Mouse (Mus musculus) forebrain, embryonic 12.5 days (tissue): ENCODE data around the gene Cdh5. TPM values are rescaled to one million over a fixed set of nuclear protein-coding genes. Genes with fewer than 3 reads are reported as not detected.
"Not testable (repeated sequence)": the region's sequence is repeated elsewhere in the genome, so short reads cannot be mapped to it uniquely, and the experiment has no call there.

Experiments
- ATAC-seq: fragments of 200-750 bp; cut with Nextera tagmentation; 2 replicates; pipeline ENCODE4 v1.8.0; 2017; ENCODE audit warnings: moderate TSS enrichment; ENCODE audit not compliant: low FRiP score
- H3K27ac ChIP-seq: fragments of 300-500 bp; sonication (generic); 2 replicates; pipeline ENCODE4 v1.5.1; 2016; ENCODE audit warnings: mild to moderate bottlenecking
- H3K27me3 ChIP-seq: fragments of 300-500 bp; sonication (generic); 2 replicates; pipeline ENCODE4 v1.6.1; 2016; ENCODE audit warnings: mild to moderate bottlenecking
- H3K36me3 ChIP-seq: fragments of 300-500 bp; sonication (generic); replicated peaks from 2 replicates; pipeline ENCODE4 v1.6.1; 2016; ENCODE audit warnings: mild to moderate bottlenecking
- H3K4me1 ChIP-seq: fragments of 300-500 bp; sonication (generic); 2 replicates; pipeline ENCODE4 v1.6.1; 2016
- H3K4me2 ChIP-seq: fragments of 300-500 bp; sonication (generic); 2 replicates; pipeline ENCODE4 v1.6.1; 2016; ENCODE audit warnings: mild to moderate bottlenecking, moderate library complexity
- H3K4me3 ChIP-seq: fragments of 300-500 bp; sonication (generic); replicated peaks from 2 replicates; pipeline ENCODE4 v1.5.1; 2016; ENCODE audit warnings: mild to moderate bottlenecking
- H3K9ac ChIP-seq: fragments of 300-500 bp; sonication (generic); 2 replicates; pipeline ENCODE4 v1.6.1; 2016; ENCODE audit warnings: mild to moderate bottlenecking
- H3K9me3 ChIP-seq: fragments of 300-500 bp; sonication (generic); 2 replicates; pipeline ENCODE4 v1.6.1; 2016
- WGBS: fragments of 180-500 bp; shearing (Covaris S2); methylation state at CpG from one replicate; pipeline ENCODE4 v1.1.7; 2016; 5-methylcytosine and 5-hydroxymethylcytosine counted together
- polyA plus RNA-seq: library from polyadenylated mRNA; unstranded; fragments of >200 nt; fragmentation: Nextera tagmentation; extraction: Ambion mirVana; gene quantifications from 2 replicates; pipeline ENCODE4 v1.2.1, GENCODE M21; 2016

The Cdh5 gene
- polyA plus RNA-seq, 1 experiment from 2014 or later: 10.0 TPM

DNA sequence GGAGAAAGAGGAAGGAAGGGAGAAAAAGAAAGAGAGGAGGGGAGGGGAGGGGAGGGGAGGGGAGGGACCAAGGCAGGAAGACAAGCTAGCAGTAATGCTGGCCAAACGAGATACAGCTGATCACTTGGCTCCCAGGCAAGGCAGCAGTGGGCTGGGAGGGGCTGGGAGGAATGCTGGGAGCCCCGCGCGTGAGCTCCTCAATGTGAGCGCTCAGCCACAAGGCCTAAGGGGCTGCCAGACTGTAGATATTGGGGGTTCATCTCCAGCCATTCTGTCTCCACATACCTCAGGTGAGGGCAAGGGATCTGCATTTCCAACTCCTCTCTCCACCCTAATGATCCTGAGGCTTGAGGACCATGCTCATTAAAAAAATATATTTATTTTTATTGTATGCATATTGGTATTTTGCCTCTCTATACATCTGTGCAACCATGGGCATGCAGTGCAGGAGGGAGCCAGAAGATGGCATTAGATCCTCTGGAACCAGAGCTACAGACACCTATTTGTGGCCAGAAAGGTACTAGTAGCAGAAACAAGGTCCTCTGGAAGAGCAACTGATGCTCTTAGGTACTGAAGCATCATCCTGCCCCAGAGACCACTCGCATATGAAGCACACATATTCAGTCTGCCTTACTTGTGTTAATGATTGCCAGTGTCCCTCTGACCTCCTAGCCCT, 2.6 kb upstream of the Cdh5 start:
- H3K27me3 ChIP-seq: no peaks in the 10 kb centered on the region
- H3K4me1 ChIP-seq: peaks cover 6% of the 10 kb centered on the region
- no peaks in the 10 kb centered on the region for H3K36me3 ChIP-seq
- 41% methylated on average over 6 of the region's 6 CpGs for WGBS
- H3K4me2 ChIP-seq: no peak overlapping the region
- ATAC-seq: no peak; the same call in 1 of the 2 replicates
- no peaks in the 10 kb centered on the region for H3K9me3 ChIP-seq
- no peak overlapping the region for H3K27ac ChIP-seq
- H3K9ac ChIP-seq: no peak overlapping the region
- no peak overlapping the region for H3K4me3 ChIP-seq

DNA sequence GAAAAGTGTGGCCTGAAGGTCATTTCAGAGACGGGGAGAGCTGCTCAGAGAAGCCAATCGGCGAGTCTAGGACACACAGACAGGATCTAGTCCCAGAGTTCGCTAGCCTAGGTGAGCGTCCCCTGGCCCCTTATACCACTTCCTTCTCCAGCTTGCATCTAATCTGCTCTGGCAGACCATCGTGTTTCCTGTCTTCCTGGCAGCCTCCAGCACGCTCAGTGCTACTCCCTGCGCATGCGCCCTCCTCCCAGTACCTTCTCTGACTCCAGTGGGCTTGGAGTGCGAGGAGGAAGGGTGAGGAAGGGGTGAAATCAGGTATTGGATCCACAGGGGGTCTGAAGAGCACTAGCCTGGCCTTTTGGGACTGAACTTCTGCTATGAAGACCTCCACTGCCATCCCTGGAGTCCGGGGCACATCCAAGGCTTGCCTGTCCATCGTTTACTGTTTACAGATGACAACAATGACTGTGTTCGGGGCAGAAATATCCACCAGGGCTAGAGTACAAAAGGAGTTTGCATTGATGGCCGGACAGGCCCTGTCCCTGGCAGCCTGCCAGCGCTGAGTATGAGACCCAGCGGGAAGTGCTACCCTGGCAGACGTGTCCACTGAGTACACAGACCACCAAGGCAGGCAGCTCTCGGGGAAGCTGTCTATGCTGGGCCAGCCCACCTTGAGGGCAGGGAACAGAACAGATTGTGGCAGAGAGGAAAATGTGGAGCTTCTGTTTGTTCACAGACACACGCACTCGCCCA, 1.9 kb upstream of the Cdh5 start:
- Histone ChIP-seq H3K9me3 (no peaks in the 10 kb centered on the region), H3K27me3 (no peaks in the 10 kb centered on the region), H3K27ac (no peak overlapping the region; the same call in 1 of the 2 replicates), H3K9ac (no peak overlapping the region), H3K4me3 (no peak overlapping the region), H3K4me1 (peaks cover 6% of the 10 kb centered on the region), H3K36me3 (no peaks in the 10 kb centered on the region), H3K4me2 (no peak overlapping the region)
- ATAC-seq: no peak
- 72% methylated on average over 20 of the region's 20 CpGs for WGBS

DNA sequence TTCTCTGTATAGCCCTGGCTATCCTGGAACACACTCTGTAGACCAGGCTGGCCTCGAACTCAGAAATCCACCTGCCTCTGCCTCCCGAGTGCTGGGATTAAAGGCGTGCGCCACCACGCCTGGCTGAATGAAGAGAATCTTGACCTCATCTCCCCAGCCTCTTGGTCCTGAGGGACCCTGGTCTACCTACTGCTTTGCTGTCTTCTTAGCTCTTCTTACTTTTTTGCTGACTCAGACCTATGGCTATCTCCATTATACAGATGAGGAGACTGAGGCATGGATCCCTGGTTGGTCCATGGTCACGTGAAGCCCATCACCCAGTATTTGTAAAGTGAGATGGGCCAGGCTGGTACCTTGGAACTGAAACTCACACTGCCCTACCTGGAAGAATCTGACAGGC, 701 bp upstream of the Cdh5 start:
- not testable (repeated sequence) for ATAC-seq, H3K4me1 ChIP-seq, H3K36me3 ChIP-seq, H3K27ac ChIP-seq, H3K9me3 ChIP-seq, H3K27me3 ChIP-seq, H3K4me2 ChIP-seq, H3K4me3 ChIP-seq, H3K9ac ChIP-seq
- 93% methylated on average over 6 of the region's 6 CpGs for WGBS

DNA sequence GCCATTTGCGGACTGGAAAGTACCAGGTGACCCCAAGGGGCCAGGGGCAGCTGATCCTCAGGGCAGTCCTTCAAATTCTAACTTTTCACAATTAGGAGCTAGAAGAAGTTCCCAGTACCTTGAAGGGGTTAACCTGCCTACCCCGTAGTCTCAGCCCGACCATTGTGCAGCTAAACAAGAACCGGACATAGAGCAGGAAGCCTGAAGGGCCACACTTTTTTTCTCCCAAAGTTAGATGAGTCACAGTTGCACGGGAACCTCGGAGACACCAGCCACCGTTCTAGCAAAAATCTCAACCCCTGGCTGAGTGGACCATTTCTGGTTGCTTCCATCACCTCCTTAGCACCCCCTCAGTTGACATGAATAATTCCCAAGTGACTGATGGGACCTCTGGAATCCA, 2.0 kb downstream of the Cdh5 start:
- no peak for ATAC-seq
- Histone ChIP-seq H3K9me3 (no peaks in the 10 kb centered on the region), H3K4me3 (no peak overlapping the region), H3K9ac (no peak overlapping the region), H3K27ac (no peak overlapping the region), H3K27me3 (no peaks in the 10 kb centered on the region), H3K36me3 (no peaks in the 10 kb centered on the region), H3K4me2 (no peak overlapping the region), H3K4me1 (peaks cover 9% of the 10 kb centered on the region)
- 73% methylated on average over 7 of the region's 7 CpGs for WGBS

DNA sequence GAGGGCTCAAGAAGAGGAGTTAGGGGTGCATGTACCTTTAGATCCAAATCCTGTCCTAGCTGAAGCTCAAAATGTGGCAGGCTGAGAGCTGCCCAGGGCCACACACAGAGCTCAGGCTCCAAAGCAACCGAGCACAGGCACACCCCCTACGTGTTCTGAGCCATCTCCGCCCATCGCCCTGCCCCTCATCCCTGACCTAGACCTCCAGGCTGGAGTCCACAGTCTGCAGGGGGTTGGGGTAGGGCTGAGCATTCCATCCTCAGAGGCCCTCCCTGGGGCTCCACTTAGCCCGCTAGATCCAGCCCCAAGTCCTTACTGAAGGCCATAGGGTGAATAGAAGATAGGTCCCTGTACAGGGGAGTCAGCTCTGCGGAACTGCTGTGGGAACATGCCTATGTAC, 4.3 kb downstream of the Cdh5 start:
- WGBS: 68% methylated on average over 6 of the region's 6 CpGs
- Histone ChIP-seq H3K27me3 (no peaks in the 10 kb centered on the region), H3K9ac (no peak overlapping the region), H3K4me3 (no peak overlapping the region), H3K4me2 (no peak overlapping the region), H3K36me3 (no peaks in the 10 kb centered on the region), H3K9me3 (no peaks in the 10 kb centered on the region), H3K4me1 (0 out of 2 replicates have a peak, but pooled peaks cover 3% of the 10 kb centered on the region), H3K27ac (no peak overlapping the region)
- ATAC-seq: no peak

DNA sequence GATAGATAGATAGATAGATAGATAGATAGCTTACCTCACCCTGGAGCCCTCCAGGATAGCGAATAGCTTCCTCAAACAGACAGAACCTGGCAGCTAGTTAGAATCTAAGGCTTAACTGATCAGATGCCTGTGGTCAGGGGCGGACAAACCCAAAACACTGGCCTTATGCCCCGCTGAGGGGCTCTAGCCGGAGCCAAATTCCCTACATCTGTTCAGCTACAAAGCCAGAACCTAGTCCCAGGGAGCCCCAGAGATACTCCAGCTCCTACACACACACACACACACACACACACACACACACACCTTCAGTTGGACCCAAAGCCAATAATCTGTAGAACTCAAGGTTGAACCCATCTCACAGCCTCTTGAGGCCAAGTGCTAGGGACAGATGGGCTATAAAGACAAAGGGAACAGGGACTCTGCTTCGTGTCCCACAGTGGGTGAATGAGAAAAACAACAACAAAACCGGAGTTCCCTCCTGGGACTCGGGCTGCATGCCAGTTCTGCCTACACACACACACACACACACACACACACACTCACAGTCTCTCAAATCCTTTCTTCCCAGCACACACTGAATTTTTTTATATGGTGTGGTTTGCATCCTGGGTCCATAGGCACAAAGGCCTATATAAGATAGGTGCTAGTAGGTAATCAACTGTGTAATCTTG, 5.0 kb downstream of the Cdh5 start:
- Histone ChIP-seq H3K36me3 (no peaks in the 10 kb centered on the region), H3K27ac (no peak overlapping the region), H3K9me3 (no peaks in the 10 kb centered on the region), H3K4me3 (no peak overlapping the region), H3K27me3 (no peaks in the 10 kb centered on the region), H3K4me2 (no peak overlapping the region), H3K9ac (no peak overlapping the region), H3K4me1 (0 out of 2 replicates have a peak, but pooled peaks cover 3% of the 10 kb centered on the region)
- WGBS: 75% methylated on average over 7 of the region's 7 CpGs
- no peak for ATAC-seq

DNA sequence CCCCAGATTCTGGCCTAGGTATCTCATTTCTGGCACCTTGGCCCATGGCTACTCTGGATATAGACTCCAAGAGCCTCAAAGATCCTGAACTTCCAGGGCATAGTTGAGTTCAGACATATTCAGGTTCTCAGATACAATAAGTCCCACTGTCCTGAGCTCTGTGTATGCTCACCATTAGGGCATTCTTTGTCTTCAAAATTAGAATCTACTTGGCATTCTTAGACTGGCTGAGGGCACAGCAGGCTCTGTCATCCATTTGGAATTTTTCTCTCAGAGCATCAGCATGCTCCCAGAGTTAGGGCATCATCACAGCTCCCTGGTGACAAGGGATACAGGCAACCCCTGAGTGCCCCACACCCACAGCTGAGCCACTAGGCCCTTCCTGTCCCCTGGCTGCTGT, 5.7 kb downstream of the Cdh5 start:
- no peak overlapping the region for H3K4me3 ChIP-seq

DNA sequence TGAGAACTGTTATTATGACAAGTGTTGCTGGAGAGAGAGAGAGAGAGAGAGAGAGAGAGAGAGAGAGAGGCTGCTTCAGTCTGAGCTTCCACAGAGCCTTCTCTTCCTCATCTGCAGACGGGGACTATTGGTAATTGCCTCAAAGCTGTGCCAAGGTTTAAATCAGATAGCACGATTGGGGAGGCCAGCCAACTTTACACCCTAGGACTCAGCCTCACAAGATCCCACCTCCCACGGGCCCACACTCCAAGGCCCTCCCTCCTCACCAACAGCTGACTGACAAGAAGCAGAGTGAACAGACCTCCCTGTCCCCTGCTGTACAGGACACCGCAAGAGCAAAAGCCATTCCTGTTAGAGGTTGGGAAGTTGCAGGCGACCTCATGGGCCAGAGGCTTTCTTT, 6.6 kb downstream of the Cdh5 start:
- no peaks in the 10 kb centered on the region for H3K9me3 ChIP-seq
- H3K27ac ChIP-seq: no peak overlapping the region
- no peaks in the 10 kb centered on the region for H3K36me3 ChIP-seq
- 65% methylated on average over 5 of the region's 5 CpGs for WGBS
- H3K9ac ChIP-seq: no peak overlapping the region
- 0 out of 2 replicates have a peak, but pooled peaks cover 3% of the 10 kb centered on the region for H3K4me1 ChIP-seq
- ATAC-seq: no peak
- H3K27me3 ChIP-seq: no peaks in the 10 kb centered on the region
- H3K4me2 ChIP-seq: no peak overlapping the region
- no peak overlapping the region for H3K4me3 ChIP-seq

More for the DNA sequence above, 5.7 kb downstream of the Cdh5 start:
- 0 out of 2 replicates have a peak, but pooled peaks cover 3% of the 10 kb centered on the region for H3K4me1 ChIP-seq
- H3K9me3 ChIP-seq: no peaks in the 10 kb centered on the region
- H3K9ac ChIP-seq: no peak overlapping the region
- H3K36me3 ChIP-seq: no peaks in the 10 kb centered on the region
- no peak for ATAC-seq
- no peak overlapping the region for H3K27ac ChIP-seq
- H3K4me2 ChIP-seq: no peak overlapping the region
- H3K27me3 ChIP-seq: no peaks in the 10 kb centered on the region

DNA sequence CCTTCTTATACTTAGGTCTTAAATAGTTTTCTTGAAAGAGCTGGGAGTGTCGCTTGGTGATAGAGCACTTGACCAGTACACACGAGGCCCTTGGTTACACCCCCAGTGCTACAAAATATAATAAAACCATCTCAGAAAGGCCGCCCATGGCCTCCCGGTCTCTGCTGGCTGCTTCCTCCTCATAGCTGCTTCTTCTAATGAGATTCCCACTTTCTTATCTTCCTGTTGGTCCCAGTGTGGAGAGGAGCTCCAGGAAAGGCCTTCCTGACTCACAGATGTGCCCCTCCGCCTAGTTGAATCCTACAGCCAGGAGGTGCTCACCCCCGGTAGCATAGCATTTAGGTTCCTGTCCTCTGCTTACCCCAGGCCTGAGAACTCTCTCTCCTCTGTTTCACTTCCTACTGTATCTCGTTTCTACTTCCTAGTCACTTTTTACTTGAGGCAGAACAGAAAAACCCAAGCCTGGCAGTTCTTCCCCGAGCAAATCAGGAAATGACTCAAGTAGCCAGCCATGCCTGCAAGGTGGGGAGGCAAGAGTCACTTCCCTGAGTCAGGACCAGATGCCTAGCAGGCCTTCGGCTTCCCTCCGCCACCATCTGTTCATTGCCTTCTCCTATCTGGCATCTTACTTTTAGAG, 9.2 kb downstream of the Cdh5 start:
- no peak for ATAC-seq
- WGBS: 87% methylated on average over 10 of the region's 10 CpGs
- H3K4me2 ChIP-seq: no peak overlapping the region

DNA sequence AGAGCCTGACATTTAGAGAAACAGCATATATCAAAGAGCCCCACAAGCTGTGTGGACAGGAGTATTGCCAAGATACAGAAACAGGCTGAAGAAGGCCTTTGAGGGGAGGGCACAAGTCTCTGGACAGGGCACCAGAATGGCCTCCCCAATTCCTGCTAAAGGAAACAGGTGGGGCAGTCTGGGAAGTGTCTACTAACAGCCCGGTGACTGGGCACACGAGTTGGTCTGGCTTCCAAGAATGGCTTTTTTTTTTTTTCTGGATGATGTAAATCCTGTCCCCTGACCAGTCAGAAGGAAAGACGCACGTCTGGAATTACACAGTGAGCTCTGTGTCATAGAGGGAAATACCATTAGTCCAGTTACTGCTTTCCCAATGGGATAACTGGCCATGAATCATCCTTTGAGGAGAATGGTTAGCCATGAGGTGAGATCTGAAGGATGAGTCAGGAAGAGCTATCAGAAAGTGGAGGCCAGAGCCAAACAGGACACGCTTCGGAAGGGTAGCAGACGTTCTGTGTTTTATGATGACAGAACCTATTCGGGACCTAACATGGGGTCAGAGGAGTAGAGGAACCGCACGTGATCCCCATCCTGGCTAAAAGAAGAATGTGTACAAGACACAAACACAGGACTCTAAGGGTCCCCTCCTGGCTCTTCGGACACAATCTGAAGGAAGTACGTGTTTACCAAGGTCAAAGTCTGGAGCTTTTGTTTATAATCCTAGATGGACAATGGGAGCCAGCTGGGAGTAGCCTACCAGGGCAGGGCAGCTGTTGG, 20.4 kb downstream of the Cdh5 start:
- Histone ChIP-seq H3K4me2 (no peak overlapping the region), H3K4me3 (no peak overlapping the region), H3K9me3 (no peaks in the 10 kb centered on the region), H3K4me1 (no peaks in the 10 kb centered on the region), H3K27ac (no peak overlapping the region), H3K27me3 (no peaks in the 10 kb centered on the region), H3K36me3 (no peaks in the 10 kb centered on the region), H3K9ac (no peak overlapping the region)
- WGBS: 87% methylated on average over 12 of the region's 12 CpGs
- no peak for ATAC-seq

More for the DNA sequence above, 9.2 kb downstream of the Cdh5 start:
- Histone ChIP-seq H3K4me1 (0 out of 2 replicates have a peak, but pooled peaks cover 3% of the 10 kb centered on the region), H3K27ac (no peak overlapping the region), H3K9ac (no peak overlapping the region), H3K9me3 (no peaks in the 10 kb centered on the region), H3K36me3 (no peaks in the 10 kb centered on the region), H3K4me3 (no peak overlapping the region), H3K27me3 (no peaks in the 10 kb centered on the region)

DNA sequence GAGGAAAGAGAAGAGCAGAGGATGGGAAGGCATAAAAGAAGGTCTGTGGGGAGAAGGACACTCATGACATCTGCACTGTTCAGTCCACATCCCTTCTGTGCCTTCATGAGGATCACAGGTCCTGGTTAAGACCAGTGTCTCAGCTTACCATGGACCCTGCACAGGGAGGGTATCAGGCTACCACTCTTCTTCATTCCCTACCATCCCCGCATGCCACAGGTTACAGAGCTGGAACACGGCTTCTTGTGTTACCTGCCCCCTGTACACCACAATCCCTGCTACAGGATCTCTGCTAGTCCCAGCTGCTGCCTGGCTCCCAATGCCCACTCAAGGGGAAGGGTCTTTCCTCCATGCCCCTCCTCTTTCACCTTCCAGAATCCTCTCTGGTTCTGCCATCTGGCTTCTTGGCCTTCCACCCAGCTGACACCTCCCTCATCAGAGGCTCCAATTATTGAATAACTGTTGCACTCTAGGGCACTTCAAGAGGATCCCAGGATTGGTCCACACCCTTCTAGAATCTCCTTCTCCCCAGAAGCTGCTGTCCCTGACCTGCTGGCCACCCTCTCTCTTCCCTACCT, 21.7 kb downstream of the Cdh5 start:
- no peaks in the 10 kb centered on the region for H3K9me3 ChIP-seq
- no peak overlapping the region for H3K27ac ChIP-seq
- H3K4me3 ChIP-seq: no peak overlapping the region
- H3K27me3 ChIP-seq: no peaks in the 10 kb centered on the region
- ATAC-seq: no peak
- H3K4me1 ChIP-seq: no peaks in the 10 kb centered on the region
- 95% methylated on average over 2 of the region's 2 CpGs for WGBS
- no peak overlapping the region for H3K4me2 ChIP-seq
- H3K9ac ChIP-seq: no peak overlapping the region
- H3K36me3 ChIP-seq: no peaks in the 10 kb centered on the region
